ENCODE assay signal across 9 mouse cellular contexts in genomic region chr12:38778299-38779075, GRCm38 (mm10). TPM values are rescaled to one million over a fixed set of nuclear protein-coding genes. Genes with fewer than 3 reads are reported as not detected.
DNase-seq lines count a peak whose midpoint lies in the region; ATAC-seq and TF ChIP-seq lines count a peak whose summit lies in the region.
"Had no signal": no experiment of that assay in that cellular context is flagged by ENCODE, and none has a peak within 500 bp of the region (broad histone marks: within the 10 kb centered on the region; RNA-seq: fewer than 3 reads in every experiment).

No protein-coding gene starts in this region.

- H3K9ac ChIP-seq in embryonic facial prominence, embryonic 13.5 days = peak overlapping the region; percentile 73
- peak overlapping the region; percentile 65 for H3K9ac ChIP-seq in limb, embryonic 12.5 days (replicated peaks)
- H3K9ac ChIP-seq in midbrain, embryonic 13.5 days (replicated peaks) = peak overlapping the region; percentile 73

- no peaks in the 10 kb centered on the region for H3K36me3 ChIP-seq in embryonic facial prominence, embryonic 13.5 days
- no peaks in the 10 kb centered on the region for H3K36me3 ChIP-seq in kidney, adult 2 months (ENCODE audit: control insufficient read depth, insufficient read depth, low read length)
- H3K36me3 ChIP-seq in limb, embryonic 12.5 days = no peaks in the 10 kb centered on the region
- H3K36me3 ChIP-seq in midbrain, embryonic 13.5 days = no peaks in the 10 kb centered on the region
- H3K36me3 ChIP-seq: G1E had no signal

- DNase-seq in 3134 (ENCODE audit: extremely low read depth, insufficient read length, low spot score) = peak; percentile 90
- peak; percentile 94 to 96 for DNase-seq in adrenal gland, postnatal 36 days
- peak; percentile 91 for DNase-seq in heart, adult 8-10 months (ENCODE audit: low spot score)
- peak; percentile 96 for DNase-seq in kidney, adult 2 months
- peak; percentile 1 for DNase-seq in spleen, adult 12 weeks (ENCODE audit: low spot score)

- WGBS in embryonic facial prominence, embryonic 13.5 days = under 1% methylated on average over 36 of the region's 37 CpGs
- WGBS in kidney, adult 2 months = under 1% methylated on average over 37 of the region's 37 CpGs
- WGBS in limb, embryonic 12.5 days = under 1% methylated on average over 36 of the region's 37 CpGs
- WGBS in midbrain, embryonic 13.5 days = under 1% methylated on average over 36 of the region's 37 CpGs

- peak overlapping the region; percentile 63 for H3K4me3 ChIP-seq in embryonic facial prominence, embryonic 13.5 days
- peak overlapping the region; percentile 69 for H3K4me3 ChIP-seq in kidney, adult 2 months (ENCODE audit: insufficient read depth, low read depth, low read length)
- peak overlapping the region; percentile 55 for H3K4me3 ChIP-seq in limb, embryonic 12.5 days (replicated peaks)
- peak overlapping the region; percentile 62 for H3K4me3 ChIP-seq in midbrain, embryonic 13.5 days (replicated peaks)

- H3K4me2 ChIP-seq in embryonic facial prominence, embryonic 13.5 days = peak overlapping the region; percentile 77
- H3K4me2 ChIP-seq in limb, embryonic 12.5 days = peak overlapping the region; percentile 91
- peak overlapping the region; percentile 99 for H3K4me2 ChIP-seq in midbrain, embryonic 13.5 days (replicated peaks)

- ATAC-seq in embryonic facial prominence, embryonic 13.5 days (ENCODE audit: insufficient number of reproducible peaks, insufficient read depth, low FRiP score, low TSS enrichment, low read depth) = peak; percentile 90
- peak; percentile 93 for ATAC-seq in limb, embryonic 12.5 days (ENCODE audit: insufficient number of reproducible peaks, insufficient read depth, low FRiP score, low TSS enrichment, low read depth)
- ATAC-seq in midbrain, embryonic 13.5 days = peak; percentile 96

- no peaks in the 10 kb centered on the region for H3K9me3 ChIP-seq in embryonic facial prominence, embryonic 13.5 days
- H3K9me3 ChIP-seq in limb, embryonic 12.5 days = no peaks in the 10 kb centered on the region
- no peaks in the 10 kb centered on the region for H3K9me3 ChIP-seq in midbrain, embryonic 13.5 days

- H3K27me3 ChIP-seq in embryonic facial prominence, embryonic 13.5 days = no peaks in the 10 kb centered on the region
- H3K27me3 ChIP-seq in kidney, adult 2 months (replicated peaks; ENCODE audit: control insufficient read depth, insufficient read depth, low read length) = no peaks in the 10 kb centered on the region
- no peaks in the 10 kb centered on the region for H3K27me3 ChIP-seq in limb, embryonic 12.5 days
- peaks cover 4% of the 10 kb centered on the region; the same call in 1 of the 2 replicates for H3K27me3 ChIP-seq in midbrain, embryonic 13.5 days

- TF ChIP-seq CTCF in kidney, adult 2 months (conservative IDR thresholded peaks at IDR 0.05; ENCODE audit: insufficient read depth, insufficient read length, low read depth, low read length) = no peak

- no peak for TF ChIP-seq POLR2A in kidney, adult 2 months (IDR thresholded peaks at IDR 0.05; ENCODE audit: low read depth, low read length)

- peak overlapping the region; percentile 94 for H3K27ac ChIP-seq in embryonic facial prominence, embryonic 13.5 days
- H3K27ac ChIP-seq in kidney, adult 2 months (ENCODE audit: insufficient read depth, low read depth, low read length) = peak overlapping the region; percentile 62
- peak overlapping the region; percentile 95 for H3K27ac ChIP-seq in limb, embryonic 12.5 days
- peak overlapping the region; percentile 87 for H3K27ac ChIP-seq in midbrain, embryonic 13.5 days

- peaks cover 8% of the 10 kb centered on the region; the same call in 1 of the 2 replicates for H3K4me1 ChIP-seq in embryonic facial prominence, embryonic 13.5 days
- H3K4me1 ChIP-seq in kidney, adult 2 months (ENCODE audit: control insufficient read depth, insufficient read depth, low read length) = no peaks in the 10 kb centered on the region
- H3K4me1 ChIP-seq in limb, embryonic 12.5 days (replicated peaks) = no peaks in the 10 kb centered on the region
- peaks cover 13% of the 10 kb centered on the region for H3K4me1 ChIP-seq in midbrain, embryonic 13.5 days (replicated peaks)

RNA-seq across cellular contexts. Expression of gene Etv1, which starts 0.7 kb away (rescaled TPM):
- total RNA-seq in adrenal gland, postnatal 36 days (2021) = 10 to 100 TPM; 57.7 to 75.9 TPM
- 13.4 and 15.1 TPM in 2 replicates for polyA plus RNA-seq in embryonic facial prominence, embryonic 13.5 days (2015; fragmentation: Nextera tagmentation; extraction: Ambion mirVana)
- 10 to 100 TPM in 2 of 4 experiments, 1 to 10 TPM in 2; 7.4 to 10.9 (median 9.3) TPM for total RNA-seq in heart, adult 8-10 months (2022)
- polyA plus RNA-seq in kidney, adult 2 months (2012; rRNA removed) = 8.1 and 9.2 TPM in 2 replicates
- polyA plus RNA-seq in limb, embryonic 12.5 days (2016; fragmentation: Nextera tagmentation; extraction: Ambion mirVana) = 15.0 and 18.7 TPM in 2 replicates
- 17.0 and 19.4 TPM in 2 replicates for polyA plus RNA-seq in midbrain, embryonic 13.5 days (2015; fragmentation: Nextera tagmentation; extraction: Ambion mirVana)
- polyA plus RNA-seq: G1E had no signal

Comparison
In these comparisons a context has a peak if more than half of its experiments do, and no peak if none do; other contexts are left out.
1. Peak in every context shown above with its lines: DNase-seq, ATAC-seq, H3K4me3 ChIP-seq and H3K27ac ChIP-seq.
2. DNase-seq: peak in every context shown above with its lines; median percentile 96 in kidney, adult 2 months; 95 in adrenal gland, postnatal 36 days; 91 in heart, adult 8-10 months; 90 in 3134; 1 in spleen, adult 12 weeks.